Mouse (Mus musculus) spleen, postnatal 14 days (tissue): Measurements from ENCODE around the gene C4bp.
"Not testable (repeated sequence)": the region's sequence is repeated elsewhere in the genome, so short reads cannot be mapped to it uniquely, and the experiment has no call there.

ENCODE experiments used
- DNase-seq, 2 experiments: peaks; one replicate each; pipeline ENCODE4 v3.0.0; 2021 to 2022; ENCODE audit warnings: low spot score in 2 of 2

Gene C4bp

GRCm38 (mm10) chr1:130661454-130661853 lies at the start of gene C4bp:
C4bp (minus strand) TSS chr1:130661632.
- no peak for DNase-seq

- no peak for DNase-seq
These were observed 49.0 kb upstream of the C4bp start for GRCm38 (mm10) chr1:130710283-130711080.

- DNase-seq, result no peak
These were observed 42.2 kb upstream of the C4bp start for GRCm38 (mm10) chr1:130703613-130704012.

- no peak for DNase-seq
These were observed 40.5 kb upstream of the C4bp start for GRCm38 (mm10) chr1:130701976-130702375.

- no peak for DNase-seq
These were observed 38.7 kb upstream of the C4bp start for GRCm38 (mm10) chr1:130699937-130700633.

- DNase-seq, result no peak
These were observed 37.2 kb upstream of the C4bp start for GRCm38 (mm10) chr1:130698601-130699000.

GRCm38 (mm10) chr1:130683905-130684304 lies 22.5 kb upstream of the C4bp start:
- DNase-seq, result no peak

GRCm38 (mm10) chr1:130681656-130682413 lies 20.4 kb upstream of the C4bp start:
- DNase-seq, result no peak

DNA sequence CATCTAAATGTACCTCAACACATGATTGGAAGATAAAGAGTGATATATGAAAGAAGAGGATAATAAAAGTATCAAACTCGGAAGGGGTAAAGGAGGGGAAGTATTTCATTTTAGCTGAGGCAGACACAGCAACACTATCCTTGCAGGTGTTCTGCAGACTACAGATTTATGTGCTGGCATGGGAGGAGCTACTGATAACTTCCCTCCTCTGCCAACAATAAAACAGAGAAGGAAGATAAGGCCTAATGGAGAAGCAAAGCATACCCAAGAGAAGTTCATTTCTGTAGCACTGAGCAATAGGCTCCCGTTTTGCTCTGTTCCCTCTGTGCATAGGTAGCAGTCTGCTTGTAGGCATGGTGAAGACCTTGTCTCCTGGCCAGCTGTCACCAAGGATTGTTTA lies 19.6 kb upstream of the C4bp start:
- DNase-seq, result no peak

DNA sequence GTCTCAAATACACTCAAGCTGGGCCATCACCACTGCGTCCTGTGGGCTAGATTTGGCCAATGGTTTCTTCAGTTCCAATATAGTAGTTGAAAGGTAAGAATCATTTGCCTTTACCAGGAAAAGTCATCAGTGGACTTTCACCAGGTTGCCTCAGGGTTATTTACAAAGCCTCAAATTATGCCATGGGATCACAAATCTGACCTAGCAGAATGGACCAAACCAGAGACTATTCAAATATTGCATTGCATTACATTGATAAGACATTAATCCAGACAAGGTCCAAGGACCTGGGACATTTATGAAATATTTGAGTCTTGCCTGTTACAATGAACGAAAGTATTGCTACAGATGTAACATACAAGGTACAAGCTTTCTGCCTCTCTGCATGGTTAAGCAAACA lies 17.1 kb upstream of the C4bp start:
- DNase-seq, result no peak

GRCm38 (mm10) chr1:130663576-130663975 lies 2.1 kb upstream of the C4bp start:
- not testable (repeated sequence) for DNase-seq

GRCm38 (mm10) chr1:130659641-130660040 lies 1.8 kb downstream of the C4bp start:
- DNase-seq, result not testable (repeated sequence)

DNA sequence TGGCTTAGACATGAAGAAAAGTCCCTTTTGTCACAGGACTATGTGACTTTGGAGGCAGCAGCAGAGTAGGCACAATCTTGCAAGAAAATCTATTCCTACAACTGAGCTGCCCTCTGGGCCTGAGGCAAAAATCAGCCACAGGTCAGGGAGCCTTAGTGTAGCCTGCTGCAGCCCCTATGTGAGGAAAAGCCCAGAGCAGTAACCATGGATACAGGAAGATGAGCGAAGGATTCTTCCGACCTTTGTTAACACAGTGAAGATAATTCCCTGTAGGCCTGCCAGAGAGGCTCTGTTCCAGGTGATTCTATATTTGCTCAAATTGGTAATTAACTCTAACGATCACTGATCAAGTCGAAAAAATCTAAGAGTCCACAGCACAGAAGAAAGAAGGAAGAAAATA lies 17.3 kb downstream of the C4bp start:
- no peak for DNase-seq

- DNase-seq, result no peak
These were observed 20.5 kb downstream of the C4bp start for GRCm38 (mm10) chr1:130640967-130641366.

- peak; percentile 63 to 80 for DNase-seq
These were observed 27.5 kb downstream of the C4bp start for GRCm38 (mm10) chr1:130633761-130634410.

DNA sequence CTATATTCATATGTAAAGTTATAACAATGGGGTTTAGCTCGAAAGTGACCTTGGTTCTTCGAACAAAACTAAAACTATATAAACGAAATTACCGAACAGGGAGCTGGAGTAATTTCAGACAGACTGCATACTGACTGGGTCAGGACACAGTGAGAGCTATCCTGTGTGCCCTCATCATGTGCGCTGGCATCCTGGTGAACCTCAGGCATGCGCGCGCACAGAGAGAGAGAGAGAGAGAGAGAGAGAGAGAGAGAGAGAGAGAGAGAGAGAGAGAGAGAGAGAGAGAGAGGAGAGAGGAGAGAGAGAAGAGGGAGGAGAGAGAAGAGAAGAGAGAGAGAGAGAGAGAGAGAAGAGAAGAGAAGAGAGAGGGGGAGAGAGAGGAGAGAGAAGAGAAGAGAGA lies 28.1 kb downstream of the C4bp start:
- DNase-seq, result no peak

DNA sequence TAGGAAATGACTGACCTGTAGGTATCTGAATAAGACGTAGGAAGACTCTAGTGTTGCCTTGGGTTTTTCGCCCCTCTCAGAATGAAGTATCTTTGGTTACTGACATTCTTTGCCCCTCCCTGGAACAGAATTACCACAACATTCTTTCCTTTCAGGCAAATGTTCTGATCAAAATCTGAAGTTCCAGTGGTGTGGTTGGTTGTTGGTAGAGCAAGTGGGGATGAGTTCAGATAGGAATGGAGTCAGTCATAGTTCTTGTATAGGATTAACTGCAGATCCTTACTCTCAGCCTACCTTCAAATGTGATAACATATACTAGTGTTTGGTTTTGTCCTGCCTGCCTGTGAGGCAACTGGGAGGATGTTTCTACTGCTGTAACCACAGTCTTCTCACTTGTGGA lies 31.9 kb downstream of the C4bp start, which contains the start of gene Zp3r:
Gene Zp3r (minus strand): TSS at position 101 of the 400 bp plus-strand sequence.
- DNase-seq, result no peak

DNA sequence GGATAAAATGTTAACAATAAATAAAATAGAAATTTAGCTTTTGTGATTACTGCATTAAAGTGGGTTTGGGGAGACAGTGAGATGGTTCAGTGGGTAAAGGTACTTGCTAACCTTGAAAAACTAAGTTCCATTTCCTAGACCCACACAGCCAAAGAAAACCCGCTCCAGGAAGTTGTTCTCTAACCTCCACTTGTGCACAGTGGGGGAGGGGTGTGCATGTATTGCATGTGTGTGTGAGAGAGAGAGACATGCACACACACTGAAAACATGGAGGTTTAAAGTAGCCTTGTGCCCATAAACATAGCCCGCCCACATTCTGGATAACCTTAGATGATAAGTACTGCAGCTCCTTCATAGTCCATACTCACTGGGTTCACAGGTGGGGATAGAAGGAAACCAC lies 65.1 kb downstream of the C4bp start:
- no peak for DNase-seq

- no peak for DNase-seq
These were observed 72.8 kb downstream of the C4bp start for GRCm38 (mm10) chr1:130588659-130589058.
